Comparison of ENCODE assay signal across 8 mouse cellular contexts in genomic region chr2:130839528-130839873, GRCm38 (mm10).
DNase-seq lines count a peak whose midpoint lies in the region; ATAC-seq and TF ChIP-seq lines count a peak whose summit lies in the region.

No protein-coding gene starts in this region.

- no peaks in the 10 kb centered on the region for H3K9me3 ChIP-seq in forebrain, embryonic 14.5 days (replicated peaks; ENCODE audit: control insufficient read depth, low read length)
- no peaks in the 10 kb centered on the region for H3K9me3 ChIP-seq in liver, embryonic 13.5 days (replicated peaks)
- H3K9me3 ChIP-seq in stomach, embryonic 16.5 days (replicated peaks; ENCODE audit: control insufficient read depth, low read length) = no peaks in the 10 kb centered on the region

- peak overlapping the region; percentile 72 for H3K4me2 ChIP-seq in forebrain, embryonic 14.5 days (ENCODE audit: low read length)
- H3K4me2 ChIP-seq in liver, embryonic 13.5 days = peak overlapping the region; percentile 98
- peak overlapping the region; percentile 87 for H3K4me2 ChIP-seq in stomach, embryonic 16.5 days (ENCODE audit: low read depth, low read length)

- H3K9ac ChIP-seq in forebrain, embryonic 14.5 days (ENCODE audit: low read length) = peak overlapping the region; percentile 97
- peak overlapping the region; percentile 83 for H3K9ac ChIP-seq in liver, embryonic 13.5 days
- peak overlapping the region; percentile 93 for H3K9ac ChIP-seq in stomach, embryonic 16.5 days (ENCODE audit: low read length)

- no peak for TF ChIP-seq POLR2A in bone marrow, adult 2 months (IDR thresholded peaks at IDR 0.05; ENCODE audit: borderline replicate concordance, control insufficient read depth, low read depth, low read length)

- WGBS in bone marrow, adult 2 months = under 1% methylated on average over 19 of the region's 19 CpGs
- under 1% methylated on average over 19 of the region's 19 CpGs for WGBS in forebrain, embryonic 14.5 days
- under 1% methylated on average over 19 of the region's 19 CpGs for WGBS in liver, embryonic 13.5 days (ENCODE audit: insufficient replicate concordance)
- WGBS in stomach, embryonic 16.5 days = under 1% methylated on average over 19 of the region's 19 CpGs

- peak; percentile 49 for ATAC-seq in forebrain, embryonic 14.5 days
- ATAC-seq in liver, embryonic 13.5 days (ENCODE audit: low read depth) = peak; percentile 42
- peak; percentile 16 for ATAC-seq in stomach, embryonic 16.5 days (ENCODE audit: insufficient read depth, low FRiP score)

- peaks cover 5% of the 10 kb centered on the region; the same call in 1 of the 2 replicates for H3K36me3 ChIP-seq in forebrain, embryonic 14.5 days (ENCODE audit: control insufficient read depth, insufficient read depth, low read length)
- H3K36me3 ChIP-seq in liver, embryonic 13.5 days = peaks cover 17% of the 10 kb centered on the region
- H3K36me3 ChIP-seq in stomach, embryonic 16.5 days (ENCODE audit: control insufficient read depth, insufficient read depth, low read length) = no peaks in the 10 kb centered on the region

- peak overlapping the region; percentile 90 for H3K4me3 ChIP-seq in bone marrow, adult 2 months (replicated peaks; ENCODE audit: control insufficient read depth, low read depth, low read length)
- H3K4me3 ChIP-seq in forebrain, embryonic 14.5 days (ENCODE audit: low read depth, low read length) = peak overlapping the region; percentile 80
- H3K4me3 ChIP-seq in liver, embryonic 13.5 days (replicated peaks) = peak overlapping the region; percentile 90
- H3K4me3 ChIP-seq in stomach, embryonic 16.5 days (replicated peaks; ENCODE audit: low read length) = peak overlapping the region; percentile 100

- no peak for TF ChIP-seq CTCF in bone marrow, adult 2 months (IDR thresholded peaks at IDR 0.05; ENCODE audit: control insufficient read depth, insufficient read depth, low read length)

- DNase-seq in layer of hippocampus, adult 8-10 months (ENCODE audit: low spot score in 2 of 2) = peak; percentile 53 to 68
- DNase-seq in layer of hippocampus, adult 9-10 months (ENCODE audit: low spot score) = no peak
- peak; percentile 73 for DNase-seq in forebrain, embryonic 14.5 days (ENCODE audit: low spot score)
- no peak for DNase-seq in liver, embryonic 13.5 days
- DNase-seq in left cerebral cortex, adult 9 months (ENCODE audit: low spot score in 2 of 2) = no peak
- DNase-seq in c-Kit-positive CD71-positive TER-119-positive erythroid progenitor cells, embryonic 14.5 days (ENCODE audit: low spot score) = no peak

- H3K27me3 ChIP-seq in forebrain, embryonic 14.5 days (replicated peaks; ENCODE audit: control insufficient read depth, insufficient read depth, low read length) = no peaks in the 10 kb centered on the region
- 0 out of 2 replicates have a peak, but pooled peaks cover 12% of the 10 kb centered on the region for H3K27me3 ChIP-seq in liver, embryonic 13.5 days
- no peaks in the 10 kb centered on the region for H3K27me3 ChIP-seq in stomach, embryonic 16.5 days (ENCODE audit: control insufficient read depth, insufficient read depth, low read length)

- H3K27ac ChIP-seq in bone marrow, adult 2 months (ENCODE audit: control insufficient read depth, insufficient read depth, low read depth, low read length, poor library complexity) = peak overlapping the region; percentile 77
- peak overlapping the region; percentile 98 for H3K27ac ChIP-seq in forebrain, embryonic 14.5 days (ENCODE audit: low read depth, low read length)
- peak overlapping the region; percentile 82 for H3K27ac ChIP-seq in liver, embryonic 13.5 days
- H3K27ac ChIP-seq in stomach, embryonic 16.5 days (ENCODE audit: low read length) = peak overlapping the region; percentile 89

- H3K4me1 ChIP-seq in bone marrow, adult 2 months (ENCODE audit: control insufficient read depth, insufficient read depth, low read length) = no peaks in the 10 kb centered on the region
- H3K4me1 ChIP-seq in forebrain, embryonic 14.5 days (ENCODE audit: control insufficient read depth, insufficient read depth, low read length) = peaks cover 8% of the 10 kb centered on the region; the same call in 1 of the 2 replicates
- peaks cover 30% of the 10 kb centered on the region for H3K4me1 ChIP-seq in liver, embryonic 13.5 days (replicated peaks)
- H3K4me1 ChIP-seq in stomach, embryonic 16.5 days (ENCODE audit: control insufficient read depth, insufficient read depth, low read length) = 0 out of 2 replicates have a peak, but pooled peaks cover 4% of the 10 kb centered on the region

Comparison
In these comparisons a context has a peak if more than half of its experiments do, and no peak if none do; other contexts are left out.
1. DNase-seq: peak in layer of hippocampus, adult 8-10 months (2 of 2) and forebrain, embryonic 14.5 days (single experiment); none in layer of hippocampus, adult 9-10 months (single experiment), liver, embryonic 13.5 days (single experiment), left cerebral cortex, adult 9 months (0 of 2) and c-Kit-positive CD71-positive TER-119-positive erythroid progenitor cells, embryonic 14.5 days (single experiment).
2. Peak in every context shown above with its lines, with median percentiles within 50 percentile points of each other: H3K27ac ChIP-seq, H3K4me3 ChIP-seq, ATAC-seq, H3K4me2 ChIP-seq and H3K9ac ChIP-seq.